Mouse (Mus musculus): Measurements from ENCODE around the gene Cort.
"Not testable (repeated sequence)": the region's sequence is repeated elsewhere in the genome, so short reads cannot be mapped to it uniquely, and the experiment has no call there.

The Cort gene

GRCm38 (mm10) chr4:149126663-149127062, at the start of gene Cort:
TSS of gene Cort (minus strand) at chr4:149126763.
- no peak for DNase-seq

DNA sequence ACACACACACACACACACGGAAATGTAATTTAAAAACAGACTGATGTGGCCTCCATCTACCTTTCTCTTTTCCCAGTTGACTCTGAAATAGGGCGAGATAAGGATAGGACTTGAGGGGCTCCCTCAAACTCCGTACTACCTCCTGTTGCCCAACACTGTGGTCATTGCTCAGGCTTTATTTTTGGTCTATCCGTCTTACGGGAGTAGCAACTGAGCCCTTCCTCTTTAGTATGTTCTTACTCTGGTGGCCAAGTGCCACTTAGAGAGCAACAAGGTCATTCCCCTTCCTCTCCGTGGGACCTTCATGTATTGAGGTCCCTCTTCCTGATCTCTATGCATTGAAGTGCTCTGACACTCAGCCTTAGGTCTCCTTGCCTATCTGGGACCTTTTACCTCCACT, 47.1 kb upstream of the Cort start:
- no peak for DNase-seq

GRCm38 (mm10) chr4:149172666-149173065, 46.1 kb upstream of the Cort start:
- peak; percentile 25 to 47 for DNase-seq

GRCm38 (mm10) chr4:149172083-149172482, 45.5 kb upstream of the Cort start:
- DNase-seq = peak in 1 of 2 experiments; percentile 47

- DNase-seq = peak in 1 of 2 experiments; percentile 29
These were observed 45.0 kb upstream of the Cort start for GRCm38 (mm10) chr4:149171581-149171981.

DNA sequence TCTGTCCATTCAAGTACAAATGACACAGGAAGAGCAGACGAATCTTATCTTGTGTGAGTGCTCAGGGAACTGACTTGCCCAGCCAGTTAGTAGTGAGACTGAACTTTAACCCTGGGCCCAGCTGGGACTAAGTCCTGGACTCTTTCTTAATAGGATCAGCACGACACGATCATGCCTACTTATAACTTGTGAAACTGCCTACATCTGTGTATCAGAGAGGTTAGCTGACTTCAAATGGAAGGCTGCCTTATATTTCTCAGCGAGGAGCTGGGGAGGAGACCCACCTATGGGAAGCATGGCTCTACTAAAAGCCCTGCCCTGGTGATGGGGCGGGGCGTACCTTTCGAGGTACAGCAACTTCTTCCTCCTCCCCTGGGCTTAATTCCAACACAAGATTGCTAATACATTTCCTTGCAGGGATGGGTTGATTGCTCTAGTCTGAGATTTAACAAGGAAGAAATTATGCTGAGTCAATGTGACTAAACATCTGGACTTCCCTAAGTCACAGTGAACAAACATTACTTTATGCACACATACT, 43.9 kb upstream of the Cort start:
- peak in 1 of 2 experiments; percentile 40 for DNase-seq

DNA sequence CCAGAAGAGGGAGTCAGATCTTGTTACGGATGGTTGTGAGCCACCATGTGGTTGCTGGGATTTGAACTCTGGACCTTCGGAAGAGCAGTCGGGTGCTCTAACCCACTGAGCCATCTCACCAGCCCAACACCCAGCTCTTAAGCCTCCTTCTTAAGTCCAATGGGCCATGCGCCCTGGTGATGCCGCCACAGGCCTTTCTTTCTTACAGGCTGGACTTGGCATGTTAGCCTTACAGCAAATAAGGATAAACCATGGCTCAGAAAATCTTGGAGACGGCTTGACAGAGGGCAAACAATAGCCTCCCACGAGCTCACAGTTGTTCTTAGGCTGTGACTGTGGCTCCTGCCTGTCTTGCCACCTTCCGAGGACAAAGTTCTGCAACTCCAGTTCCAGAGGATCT, 43.4 kb upstream of the Cort start:
- DNase-seq = not testable (repeated sequence)

GRCm38 (mm10) chr4:149168016-149168415, 41.5 kb upstream of the Cort start:
- no peak for DNase-seq

DNA sequence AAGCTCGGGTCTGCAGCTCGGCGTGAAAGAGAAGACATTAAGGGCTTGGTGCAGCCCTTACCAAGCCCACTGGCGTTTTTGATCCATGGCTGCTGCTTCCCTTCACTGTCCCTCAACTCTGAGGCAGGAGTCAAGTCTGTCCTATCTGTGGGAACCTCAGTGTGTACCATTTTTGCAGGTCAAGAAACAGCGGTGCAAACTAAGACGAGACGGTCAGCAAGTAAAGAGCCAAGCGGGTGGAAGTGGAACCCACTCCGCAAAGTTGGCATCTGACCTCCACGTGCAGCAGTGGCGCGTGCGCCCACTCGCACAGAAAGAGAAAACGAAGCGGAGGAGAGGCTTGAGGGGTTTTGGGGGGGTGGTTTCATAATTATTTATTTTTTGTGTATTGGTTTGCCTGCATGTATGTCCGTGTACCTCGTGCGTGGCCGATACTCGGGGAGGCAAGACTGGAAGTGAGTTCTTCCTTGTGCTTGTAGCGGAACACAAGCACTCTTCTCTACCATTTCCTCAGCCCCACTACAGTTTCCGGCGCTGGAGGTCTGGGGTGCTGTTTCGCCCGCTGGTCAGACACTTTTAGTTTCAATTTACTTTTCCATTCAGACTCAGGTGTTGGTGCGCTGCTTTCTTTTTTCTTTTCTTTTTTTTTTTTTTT, 40.5 kb upstream of the Cort start:
- DNase-seq = peak; percentile 50 to 61

- DNase-seq = peak; percentile 98 to 99
These were observed 39.8 kb upstream of the Cort start, which contains the start of gene Pgd for GRCm38 (mm10) chr4:149166215-149166946. TSS of gene Pgd (minus strand) at chr4:149166771.

- no peak for DNase-seq
These were observed 37.6 kb upstream of the Cort start for GRCm38 (mm10) chr4:149164150-149164549.

DNA sequence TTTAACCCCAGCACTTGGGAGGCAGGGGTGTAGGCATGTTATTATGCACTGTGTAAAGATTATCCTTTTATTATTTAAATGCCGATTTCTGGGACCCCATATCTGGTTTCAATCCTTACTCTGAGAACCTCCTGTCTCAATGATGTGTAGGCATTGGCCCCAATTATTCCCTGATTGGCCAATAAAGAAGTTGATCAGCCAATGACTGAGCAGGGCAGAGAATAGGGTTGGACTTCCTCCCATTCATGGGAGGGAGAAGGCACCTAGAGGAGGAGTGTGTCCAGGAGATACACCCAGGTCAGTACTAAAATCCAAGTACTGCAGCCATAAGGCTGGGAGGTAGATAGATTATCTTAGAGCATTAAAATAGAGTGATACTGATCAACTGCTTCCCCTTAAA, 36.6 kb upstream of the Cort start:
- no peak for DNase-seq

DNA sequence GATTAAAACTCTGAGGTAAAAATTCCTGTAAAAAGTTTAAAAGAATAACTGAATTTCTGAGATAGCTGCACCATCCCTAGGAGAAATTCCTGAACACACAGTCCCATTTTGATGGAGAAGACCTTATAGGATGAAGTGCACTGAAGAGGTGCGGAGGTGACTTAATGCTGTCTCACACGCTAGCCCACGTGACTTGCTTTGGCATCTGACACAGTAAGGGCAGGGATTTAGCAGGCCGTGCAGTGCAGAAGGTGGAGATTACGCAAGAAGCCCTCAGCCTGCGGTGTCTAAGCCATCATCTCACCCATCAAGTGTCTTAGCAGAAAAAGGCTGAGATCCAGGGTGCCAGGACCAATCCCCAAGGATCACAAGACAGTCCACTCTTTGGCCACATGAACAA, 34.6 kb upstream of the Cort start:
- no peak for DNase-seq

DNA sequence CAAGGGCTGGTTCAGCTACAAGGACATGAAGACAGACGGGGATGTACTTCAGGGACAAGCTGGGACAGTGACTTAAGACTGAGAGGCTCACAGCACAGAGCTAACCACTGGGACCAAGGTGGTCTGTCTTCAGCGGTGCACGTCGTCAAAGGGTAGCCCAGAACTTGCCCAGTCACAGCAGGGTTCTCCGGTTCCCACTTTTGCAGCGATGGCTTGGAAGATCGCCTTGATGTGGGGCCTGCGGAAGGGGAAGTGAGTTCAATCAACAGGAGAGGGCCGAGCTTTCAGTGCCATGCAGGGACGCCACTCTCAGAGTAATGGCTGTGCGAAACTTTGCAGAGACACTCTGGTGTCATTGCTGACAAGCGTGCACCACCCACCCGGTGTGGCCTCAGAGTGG, 33.3 kb upstream of the Cort start:
- no peak for DNase-seq

- DNase-seq = no peak
These were observed 32.6 kb upstream of the Cort start for GRCm38 (mm10) chr4:149159203-149159602.

DNA sequence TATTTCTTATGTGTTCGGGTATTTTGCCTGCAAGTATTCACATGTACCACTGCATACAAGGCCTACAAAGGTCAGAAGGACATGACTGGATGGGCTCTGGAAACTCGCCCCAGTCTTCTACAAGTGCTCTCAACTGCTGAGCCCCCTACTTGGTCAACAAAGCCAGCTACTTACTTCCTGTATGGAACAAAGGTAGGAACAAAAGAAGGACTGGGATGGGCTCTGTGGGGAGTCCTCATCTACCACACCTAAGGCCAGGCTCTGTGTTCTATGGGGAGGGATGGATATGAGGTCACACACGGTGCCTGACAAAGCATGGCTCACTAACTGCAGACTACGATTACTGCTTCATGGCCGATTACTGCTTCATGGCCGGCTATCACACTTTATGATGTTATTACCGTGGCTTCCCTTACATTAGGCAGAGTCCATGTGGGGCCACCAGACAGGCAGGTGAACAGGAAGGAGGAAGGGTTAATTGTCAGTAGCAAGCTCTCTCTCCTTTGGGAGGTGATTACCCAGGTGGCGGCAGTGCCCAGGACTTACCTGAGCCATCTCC, 30.9 kb upstream of the Cort start:
- no peak for DNase-seq

- no peak for DNase-seq
These were observed 29.1 kb upstream of the Cort start for GRCm38 (mm10) chr4:149155711-149156110.

- DNase-seq = no peak
These were observed 28.3 kb upstream of the Cort start for GRCm38 (mm10) chr4:149154859-149155258.

DNA sequence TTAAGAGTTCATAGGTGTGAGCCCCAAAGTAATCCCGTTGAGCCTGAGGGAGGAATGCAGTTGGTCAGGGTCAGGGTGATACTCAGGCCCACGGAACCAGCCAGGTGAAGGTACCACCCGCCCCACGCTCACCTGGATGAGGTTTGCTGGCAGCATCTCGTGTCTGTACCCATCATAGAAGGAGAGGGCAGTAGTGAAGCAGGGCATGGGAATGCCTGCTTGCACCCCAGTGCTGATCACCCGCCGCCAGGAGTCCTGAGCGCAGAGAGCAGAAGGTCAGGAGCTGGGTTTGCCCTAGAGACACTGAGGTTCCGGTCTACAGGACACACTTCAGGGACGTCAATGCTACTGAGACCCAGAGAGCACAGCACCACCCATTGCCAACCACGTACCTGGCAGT, 24.2 kb upstream of the Cort start:
- no peak for DNase-seq

DNA sequence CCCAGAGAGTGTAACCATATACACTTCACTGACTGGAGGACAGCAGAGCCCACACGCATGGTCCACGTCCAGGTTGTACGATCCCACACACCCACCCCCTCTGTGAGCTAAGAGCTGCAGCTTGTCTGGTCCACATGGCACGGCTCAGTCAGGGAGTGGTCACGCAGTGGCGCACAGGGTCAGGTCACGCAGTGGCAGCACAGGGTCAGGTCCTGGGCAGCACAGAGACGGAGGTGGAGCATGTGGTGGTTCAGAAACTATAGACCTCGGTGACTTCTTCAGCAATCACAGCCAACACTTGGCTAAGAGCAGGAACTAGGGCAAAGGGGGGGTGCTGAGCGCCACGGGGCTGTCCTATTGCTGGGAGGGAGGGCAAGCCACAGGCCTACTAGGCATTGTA, 23.7 kb upstream of the Cort start:
- peak in 1 of 2 experiments; percentile 49 for DNase-seq

DNA sequence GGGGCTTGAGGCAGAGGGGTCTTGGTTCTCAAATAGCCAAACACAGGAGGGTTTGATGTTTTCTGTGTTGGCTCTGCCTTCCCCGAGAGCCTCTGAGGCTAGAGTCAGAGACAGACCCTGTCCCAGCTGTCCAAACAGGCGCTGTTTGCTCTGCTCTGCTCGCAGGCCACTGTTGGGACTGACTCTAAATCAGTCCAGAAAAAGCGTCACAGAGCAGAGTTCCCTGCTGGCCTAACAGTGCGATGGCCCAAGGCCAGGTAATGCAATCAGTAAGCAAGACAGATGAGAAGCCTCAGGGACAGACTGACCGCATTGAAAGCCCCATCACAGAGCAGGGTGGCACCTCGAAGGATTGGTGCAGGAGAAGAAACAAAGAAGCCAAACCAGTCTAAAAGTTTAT, 23.0 kb upstream of the Cort start:
- peak; percentile 53 to 67 for DNase-seq

- no peak for DNase-seq
These were observed 22.6 kb upstream of the Cort start for GRCm38 (mm10) chr4:149149196-149149595.

GRCm38 (mm10) chr4:149148084-149148483, 21.5 kb upstream of the Cort start:
- DNase-seq = no peak

DNA sequence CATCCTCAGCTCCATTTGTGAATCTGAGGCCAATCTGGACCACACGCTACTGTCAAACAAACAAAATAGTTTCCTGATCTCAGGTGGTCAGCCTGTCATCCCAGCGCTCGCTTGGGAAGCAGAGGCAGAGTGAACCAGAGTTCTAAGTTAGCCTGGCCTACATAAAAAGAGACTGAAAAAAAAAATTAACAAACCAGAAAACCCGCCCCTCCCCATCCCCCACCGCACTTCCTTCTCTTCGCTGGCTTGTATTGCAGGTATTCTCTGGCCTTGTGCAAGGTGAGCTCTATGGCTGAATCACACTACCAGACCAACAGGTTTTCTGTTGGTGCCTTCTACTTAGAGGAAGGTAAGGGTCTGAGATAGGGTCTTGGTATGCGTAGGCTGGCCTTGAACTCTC, 21.0 kb upstream of the Cort start:
- DNase-seq = no peak
